In the genomic region with DNA sequence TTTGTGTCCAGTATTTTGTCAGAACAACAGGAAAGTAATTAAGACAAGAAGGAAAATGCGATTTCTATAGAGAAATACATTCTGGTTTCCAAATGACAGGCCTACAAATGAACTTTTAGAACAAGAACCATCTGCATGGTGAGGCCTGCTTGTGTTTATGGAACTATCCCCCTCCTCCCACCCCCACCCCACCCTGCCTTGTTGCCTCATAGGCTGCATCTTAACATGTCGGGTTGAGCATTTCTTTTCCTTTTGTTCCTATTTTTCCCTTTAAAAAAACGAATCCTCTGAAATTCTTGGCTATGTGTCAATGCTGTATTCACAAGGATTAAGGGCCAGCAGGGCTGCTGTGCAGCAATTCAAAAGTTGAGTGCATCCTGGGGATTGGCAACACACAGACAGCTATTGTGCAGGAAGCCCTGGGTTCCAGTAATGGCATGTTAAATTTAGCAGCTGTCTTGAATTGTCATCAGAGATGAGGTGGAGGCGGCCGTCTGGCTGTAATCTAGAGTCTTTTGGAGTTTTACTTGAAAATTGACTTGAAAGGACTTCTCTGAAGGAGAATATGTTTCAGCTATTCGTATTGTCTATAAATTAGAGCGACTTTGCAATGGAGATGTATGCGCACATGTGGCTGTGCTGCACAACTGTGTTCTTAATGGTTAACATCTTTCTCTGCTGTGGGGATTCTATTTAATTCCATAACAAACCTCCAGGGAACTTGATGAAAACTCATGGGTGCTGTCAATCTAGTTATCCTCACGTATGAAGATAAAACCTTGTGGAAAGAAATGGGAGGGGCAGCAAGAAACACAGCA, we compare ENCODE assay signal across 10 mouse cellular contexts.
DNase-seq lines count a peak whose midpoint lies in the region; ATAC-seq and TF ChIP-seq lines count a peak whose summit lies in the region.
"Had no signal": no experiment of that assay in that cellular context is flagged by ENCODE, and none has a peak within 500 bp of the region (broad histone marks: within the 10 kb centered on the region; RNA-seq: fewer than 3 reads in every experiment).

No protein-coding gene starts in this region.

- no peaks in the 10 kb centered on the region for H3K27me3 ChIP-seq in forebrain, embryonic 13.5 days
- no peaks in the 10 kb centered on the region for H3K27me3 ChIP-seq in limb, embryonic 15.5 days
- H3K27me3 ChIP-seq in heart, embryonic 11.5 days (ENCODE audit: control insufficient read depth, insufficient read depth, low read length): no peaks in the 10 kb centered on the region
- H3K27me3 ChIP-seq: liver, embryonic 15.5 days had no signal

- no peak for TF ChIP-seq CTCF in cortical plate, adult 2 months (IDR thresholded peaks at IDR 0.05; ENCODE audit: extremely low read depth, insufficient read depth, low read length)

- no peak overlapping the region for H3K4me3 ChIP-seq in cortical plate, adult 2 months (ENCODE audit: insufficient read depth, low read length)
- H3K4me3 ChIP-seq in forebrain, embryonic 13.5 days: no peak overlapping the region
- H3K4me3 ChIP-seq in limb, embryonic 15.5 days: no peak overlapping the region
- H3K4me3 ChIP-seq in heart, embryonic 11.5 days (ENCODE audit: low read depth, low read length): no peak overlapping the region
- H3K4me3 ChIP-seq: liver, embryonic 15.5 days had no signal

- no peaks in the 10 kb centered on the region for H3K9me3 ChIP-seq in forebrain, embryonic 13.5 days (replicated peaks)
- H3K9me3 ChIP-seq in limb, embryonic 15.5 days: no peaks in the 10 kb centered on the region
- H3K9me3 ChIP-seq in heart, embryonic 11.5 days (replicated peaks; ENCODE audit: control insufficient read depth, low read length): no peaks in the 10 kb centered on the region
- H3K9me3 ChIP-seq: liver, embryonic 15.5 days had no signal

- peak; percentile 15 to 56 for DNase-seq in layer of hippocampus, adult 18-20 months (ENCODE audit: low spot score in 2 of 2)
- no peak for DNase-seq in layer of hippocampus, postnatal 25 days (ENCODE audit: extremely low spot score in 1 of 2, low spot score in 1 of 2)
- DNase-seq in cerebellum, adult 18-20 months: no peak
- DNase-seq in kidney, adult 9 months: no peak
- DNase-seq: cerebellum, adult 2 months had no signal

- peak; percentile 82; the same call in 1 of the 2 replicates for ATAC-seq in forebrain, embryonic 13.5 days
- ATAC-seq in limb, embryonic 15.5 days (ENCODE audit: insufficient number of reproducible peaks, low FRiP score, low TSS enrichment, low read depth): 0 out of 2 replicates have a peak, but pooled peaks have one; percentile 58
- ATAC-seq in heart, embryonic 11.5 days (replicated peaks; ENCODE audit: insufficient number of reproducible peaks, low FRiP score, low TSS enrichment): no peak

- H3K4me1 ChIP-seq in cortical plate, adult 2 months (ENCODE audit: control insufficient read depth, insufficient read depth, low read length): no peaks in the 10 kb centered on the region
- H3K4me1 ChIP-seq in forebrain, embryonic 13.5 days: peaks cover 14% of the 10 kb centered on the region
- 0 out of 2 replicates have a peak, but pooled peaks cover 4% of the 10 kb centered on the region for H3K4me1 ChIP-seq in limb, embryonic 15.5 days
- no peaks in the 10 kb centered on the region for H3K4me1 ChIP-seq in heart, embryonic 11.5 days (ENCODE audit: control insufficient read depth, insufficient read depth, low read length)
- H3K4me1 ChIP-seq: liver, embryonic 15.5 days had no signal

- H3K36me3 ChIP-seq in forebrain, embryonic 13.5 days (ENCODE audit: poor library complexity, severe bottlenecking): no peaks in the 10 kb centered on the region
- no peaks in the 10 kb centered on the region for H3K36me3 ChIP-seq in limb, embryonic 15.5 days
- no peaks in the 10 kb centered on the region for H3K36me3 ChIP-seq in heart, embryonic 11.5 days (ENCODE audit: control insufficient read depth, insufficient read depth, low read length)
- H3K36me3 ChIP-seq: liver, embryonic 15.5 days had no signal

- peak overlapping the region; percentile 8 for H3K27ac ChIP-seq in cortical plate, adult 2 months (ENCODE audit: insufficient read depth, low read length)
- no peak overlapping the region for H3K27ac ChIP-seq in forebrain, embryonic 13.5 days
- peak overlapping the region; percentile 13 for H3K27ac ChIP-seq in limb, embryonic 15.5 days
- no peak overlapping the region for H3K27ac ChIP-seq in heart, embryonic 11.5 days (ENCODE audit: low read depth, low read length)
- H3K27ac ChIP-seq: liver, embryonic 15.5 days had no signal

- H3K9ac ChIP-seq in forebrain, embryonic 13.5 days: no peak overlapping the region
- no peak overlapping the region for H3K9ac ChIP-seq in limb, embryonic 15.5 days
- H3K9ac ChIP-seq in heart, embryonic 11.5 days (ENCODE audit: low read depth, low read length): no peak overlapping the region
- H3K9ac ChIP-seq: liver, embryonic 15.5 days had no signal

- 27% methylated on average over 9 of the region's 9 CpGs for WGBS in forebrain, embryonic 13.5 days
- 36% methylated on average over 9 of the region's 9 CpGs for WGBS in limb, embryonic 15.5 days
- WGBS in heart, embryonic 11.5 days (ENCODE audit: insufficient replicate concordance): 64% methylated on average over 9 of the region's 9 CpGs

- TF ChIP-seq POLR2A in cortical plate, adult 2 months (IDR thresholded peaks at IDR 0.05; ENCODE audit: extremely low read depth, insufficient read depth, low read length): no peak

- no peak overlapping the region for H3K4me2 ChIP-seq in forebrain, embryonic 13.5 days
- no peak overlapping the region for H3K4me2 ChIP-seq in limb, embryonic 15.5 days
- H3K4me2 ChIP-seq in heart, embryonic 11.5 days: no peak overlapping the region
- H3K4me2 ChIP-seq: liver, embryonic 15.5 days had no signal

Comparison
In these comparisons a context has a peak if more than half of its experiments do, and no peak if none do; other contexts are left out.
1. DNase-seq: peak in layer of hippocampus, adult 18-20 months (2 of 2); none in layer of hippocampus, postnatal 25 days (0 of 2), cerebellum, adult 18-20 months (0 of 2) and kidney, adult 9 months (single experiment).
2. H3K27ac ChIP-seq: peak in cortical plate, adult 2 months (single experiment) and limb, embryonic 15.5 days (single experiment); none in forebrain, embryonic 13.5 days (single experiment) and heart, embryonic 11.5 days (single experiment).